Mouse (Mus musculus) bone marrow, adult 2 months (tissue): ENCODE measurements around the gene Sucnr1.

Source experiments
- CTCF ChIP-seq: fragments of 200-500 bp; IDR thresholded peaks from 2 replicates; pipeline ENCODE4 v1.5.1; 2011; ENCODE audit warnings: low read length, control low read depth; ENCODE audit not compliant: control insufficient read depth, insufficient read depth
- POLR2A ChIP-seq: fragments of 200-500 bp; IDR thresholded peaks from 2 replicates; pipeline ENCODE4 v1.6.1; 2011; ENCODE audit warnings: low read depth, mild to moderate bottlenecking, control low read depth, low read length, borderline replicate concordance; ENCODE audit not compliant: control insufficient read depth

- TF ChIP-seq CTCF = no peak
- TF ChIP-seq POLR2A = no peak
Observed at GRCm38 (mm10) chr3:60081648-60082047, at the start of gene Sucnr1.
